Mouse (Mus musculus) lung, adult 18-20 months (tissue): Measurements from ENCODE around the gene 1700008P02Rik.
"Not testable (repeated sequence)": the region's sequence is repeated elsewhere in the genome, so short reads cannot be mapped to it uniquely, and the experiment has no call there.

Experiments used
- DNase-seq, 2 experiments: peaks; one replicate each; pipeline ENCODE4 v3.0.0; 2022; ENCODE audit warnings: mixed read lengths in 2 of 2

The 1700008P02Rik gene

DNA sequence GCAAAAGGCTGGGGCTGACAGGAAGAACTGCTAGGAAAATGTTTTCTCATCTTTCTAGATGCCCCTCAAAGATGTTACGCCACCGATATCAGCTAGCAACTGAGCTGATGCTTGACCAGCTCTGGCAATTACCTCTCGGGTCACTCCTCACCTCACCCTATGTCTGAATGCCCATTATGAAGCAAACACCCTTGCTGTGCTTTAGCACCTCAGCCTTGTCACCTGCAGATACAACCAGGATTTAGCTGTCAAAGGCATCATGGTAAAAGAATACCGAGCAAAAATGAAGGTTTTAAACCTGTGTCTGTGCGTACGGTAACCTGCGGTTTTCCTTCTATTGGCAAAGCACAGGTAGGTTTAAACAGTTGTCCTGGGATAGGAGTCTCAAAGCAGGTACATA, at the start of gene 1700008P02Rik:
TSS of gene 1700008P02Rik (minus strand) at position 101 of the 400 bp plus-strand sequence.
- no peak for DNase-seq

GRCm38 (mm10) chr3:6649411-6649810, 29.2 kb upstream of the 1700008P02Rik start:
- DNase-seq = no peak

DNA sequence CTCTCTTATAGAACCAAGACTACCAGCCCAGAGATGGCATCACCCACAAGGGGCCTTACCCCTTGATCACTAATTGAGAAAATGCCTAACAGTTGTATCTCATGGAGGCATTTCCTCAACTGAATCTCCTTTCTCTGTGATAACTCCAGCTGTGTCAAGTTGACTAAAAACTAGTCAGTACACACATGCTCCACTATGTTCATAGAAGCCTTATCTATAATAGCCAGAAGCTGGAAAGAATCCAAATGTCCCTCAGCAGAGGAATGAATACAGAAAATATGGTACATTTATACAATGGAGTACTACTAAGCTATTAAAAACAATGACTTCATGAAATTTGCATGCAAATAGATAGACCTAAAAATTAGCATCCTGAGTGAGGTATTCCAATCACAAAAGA, 17.9 kb upstream of the 1700008P02Rik start:
- DNase-seq = not testable (repeated sequence)

DNA sequence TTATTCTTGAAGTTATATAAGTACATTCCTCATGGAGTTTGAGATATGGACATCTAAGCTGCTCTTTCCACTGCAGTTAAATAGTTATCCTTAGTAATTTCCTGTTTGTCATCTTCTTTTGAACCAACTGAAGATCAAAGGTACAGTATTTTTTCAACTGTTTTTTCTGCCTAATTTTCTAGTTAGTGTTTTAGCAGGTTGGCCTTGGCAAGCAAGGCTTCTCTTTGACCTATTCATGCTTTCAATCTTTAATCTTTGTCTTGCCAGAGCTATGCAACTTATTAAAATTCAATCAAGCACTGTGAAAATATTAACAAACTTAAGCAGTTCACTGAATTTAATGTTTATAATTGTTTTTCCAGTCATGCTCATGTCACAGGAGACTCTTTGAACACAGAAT, 14.0 kb upstream of the 1700008P02Rik start:
- DNase-seq = no peak

GRCm38 (mm10) chr3:6617881-6618280, 2.4 kb downstream of the 1700008P02Rik start:
- no peak for DNase-seq
